Mouse (Mus musculus) lung, postnatal 0 days (tissue): ENCODE results near the gene Sumo2. TPM values are rescaled to one million over a fixed set of nuclear protein-coding genes. Genes with fewer than 3 reads are reported as not detected.
A peak's percentile ranks its signal among the peaks of the same experiment; 100 is the strongest.
"Not testable (repeated sequence)": the region's sequence is repeated elsewhere in the genome, so short reads cannot be mapped to it uniquely, and the experiment has no call there.

Experiments
- ATAC-seq: fragments of 200-750 bp; cut with Nextera tagmentation; 2 replicates; pipeline ENCODE4 v1.8.0; 2017; ENCODE audit warnings: moderate library complexity
- DNase-seq: peaks from one replicate; pipeline ENCODE4 v3.0.0-alpha.2; 2016; ENCODE audit warnings: low spot score
- H3K27ac ChIP-seq: fragments of 300-500 bp; sonication (generic); 2 replicates; pipeline ENCODE4 v1.5.1; 2014; ENCODE audit warnings: antibody characterized with exemption, mild to moderate bottlenecking, low read length, mixed read lengths
- H3K27me3 ChIP-seq: fragments of 300-500 bp; sonication (generic); replicated peaks from 2 replicates; pipeline ENCODE4 v1.6.1; 2014; ENCODE audit warnings: low read length, mixed read lengths; ENCODE audit not compliant: insufficient read depth
- H3K36me3 ChIP-seq: fragments of 300-500 bp; sonication (generic); 2 replicates; pipeline ENCODE4 v1.6.1; 2014; ENCODE audit warnings: low read length, mixed read lengths; ENCODE audit not compliant: insufficient read depth
- H3K4me1 ChIP-seq: fragments of 300-500 bp; sonication (generic); 2 replicates; pipeline ENCODE4 v1.6.1; 2014; ENCODE audit warnings: antibody characterized with exemption, low read depth, low read length, mixed read lengths; ENCODE audit not compliant: insufficient read depth
- H3K4me2 ChIP-seq: fragments of 300-500 bp; sonication (generic); replicated peaks from 2 replicates; pipeline ENCODE4 v1.6.1; 2014; ENCODE audit warnings: low read depth, mild to moderate bottlenecking, low read length, moderate library complexity, mixed read lengths
- H3K4me3 ChIP-seq: fragments of 300-500 bp; sonication (generic); 2 replicates; pipeline ENCODE4 v1.5.1; 2014; ENCODE audit warnings: low read depth, low read length
- H3K9ac ChIP-seq: fragments of 300-500 bp; sonication (generic); replicated peaks from 2 replicates; pipeline ENCODE4 v1.6.1; 2014; ENCODE audit warnings: low read depth, mild to moderate bottlenecking
- H3K9me3 ChIP-seq: fragments of 300-500 bp; sonication (generic); 2 replicates; pipeline ENCODE4 v1.6.1; 2016; ENCODE audit warnings: low read length, mixed read lengths
- CTCF ChIP-seq: IDR thresholded peaks from 2 replicates; pipeline ENCODE4 v1.5.1; 2016; ENCODE audit warnings: antibody characterized with exemption, mild to moderate bottlenecking
- EP300 ChIP-seq: IDR thresholded peaks from 2 replicates; pipeline ENCODE4 v1.6.1; 2016; ENCODE audit warnings: antibody characterized with exemption, mild to moderate bottlenecking, control low read depth
- WGBS: fragments of 180-500 bp; shearing (Covaris S2); extraction: QIAGEN DNeasy Blood & Tissue Kit; methylation state at CpG from one replicate; pipeline ENCODE4 v1.1.7; 2014; 5-methylcytosine and 5-hydroxymethylcytosine counted together
- polyA plus RNA-seq: library from polyadenylated mRNA; unstranded; fragments of >200 nt; fragmentation: Nextera tagmentation; extraction: Ambion mirVana; gene quantifications from 2 replicates; pipeline ENCODE4 v1.2.1, GENCODE M21; 2015

The Sumo2 gene
- polyA plus RNA-seq, 1 experiment from 2014 or later: 546 TPM

DNA sequence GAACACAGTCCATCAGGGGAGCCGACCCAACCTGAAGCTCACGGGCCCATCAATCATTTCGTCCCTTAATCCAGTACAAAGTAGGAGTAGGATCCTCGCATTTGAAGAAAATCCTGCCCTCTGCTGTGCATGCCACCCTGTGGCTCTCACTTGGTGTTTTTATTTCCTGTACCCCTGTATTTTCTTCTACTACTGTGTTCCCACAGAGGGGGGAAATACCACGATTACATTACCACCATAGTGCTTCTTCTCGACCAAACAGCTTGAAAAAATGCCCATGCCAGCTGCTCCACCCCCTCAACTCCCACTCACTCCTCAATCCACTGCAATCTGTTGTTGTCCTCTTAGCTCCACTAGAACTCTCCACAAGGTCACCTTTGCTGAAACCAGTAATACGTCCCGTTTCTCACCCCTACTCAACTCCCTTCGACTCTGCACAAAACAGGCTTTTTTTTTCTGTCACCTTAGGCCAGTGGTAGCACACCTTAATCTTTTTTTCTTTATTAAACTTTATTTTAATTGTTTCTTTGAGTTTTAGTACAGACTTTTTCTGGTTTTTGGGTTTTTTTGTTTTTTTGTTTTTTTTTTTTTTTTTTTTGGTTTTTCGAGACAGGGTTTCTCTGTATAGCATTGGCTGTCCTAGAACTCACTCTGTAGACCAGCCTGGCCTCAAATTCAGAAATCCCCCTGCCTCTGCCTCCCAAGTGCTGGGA lies 936 bp upstream of the Sumo2 start:
- peak; percentile 23; the same call in 1 of the 2 replicates for TF ChIP-seq CTCF
- TF ChIP-seq EP300: no peak
- peak overlapping the region; percentile 99 for H3K27ac ChIP-seq
- 76% methylated on average over 10 of the region's 10 CpGs for WGBS
- no peaks in the 10 kb centered on the region for H3K27me3 ChIP-seq
- no peaks in the 10 kb centered on the region for H3K36me3 ChIP-seq
- H3K9me3 ChIP-seq: no peaks in the 10 kb centered on the region
- H3K9ac ChIP-seq: 0 out of 2 replicates have a peak overlapping the region, but pooled peaks have one; percentile 13
- H3K4me2 ChIP-seq: peak overlapping the region; percentile 44
- no peak overlapping the region for H3K4me3 ChIP-seq
- DNase-seq (no peak), ATAC-seq (no peak)
- H3K4me1 ChIP-seq: 0 out of 2 replicates have a peak, but pooled peaks cover 2% of the 10 kb centered on the region

DNA sequence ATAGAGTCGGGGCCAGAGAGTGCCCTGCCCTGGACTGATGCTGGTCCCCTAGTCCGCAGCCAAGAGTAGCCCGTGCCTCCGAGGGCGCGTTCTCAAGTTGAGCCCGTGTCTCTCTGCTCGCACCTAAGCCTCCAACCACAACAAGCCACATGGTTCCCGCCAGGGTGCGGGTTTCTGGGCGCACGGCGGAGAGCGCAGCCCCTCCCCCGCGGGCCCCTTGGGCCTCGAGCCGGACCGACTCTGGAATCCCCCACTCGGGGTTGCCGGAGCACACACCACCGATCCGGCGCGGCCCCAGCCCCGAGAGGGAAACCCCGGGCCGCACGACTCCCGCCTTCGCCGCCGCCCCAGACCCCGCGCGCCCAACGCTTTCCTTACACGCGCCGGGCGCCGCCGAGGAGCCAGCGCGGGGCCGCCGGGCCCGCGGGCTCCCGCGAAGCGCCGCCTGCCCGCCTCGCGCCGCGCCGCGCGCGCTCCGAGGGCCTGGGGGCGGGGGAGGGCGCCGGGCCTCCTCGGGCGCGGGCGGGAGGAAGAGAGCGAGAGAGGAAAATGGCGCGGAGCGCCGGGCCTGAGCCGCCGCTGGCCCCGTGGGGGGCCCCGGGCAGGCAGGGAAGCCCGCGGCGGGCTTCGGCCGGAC lies 557 bp downstream of the Sumo2 start:
- WGBS: under 1% methylated on average over 65 of the region's 84 CpGs
- no peak for TF ChIP-seq EP300
- peak; percentile 14 for TF ChIP-seq CTCF
- Histone ChIP-seq H3K9ac (peak overlapping the region; percentile 88), H3K27ac (peak overlapping the region; percentile 99), H3K4me3 (peak overlapping the region; percentile 87), H3K36me3 (no peaks in the 10 kb centered on the region), H3K9me3 (no peaks in the 10 kb centered on the region), H3K27me3 (no peaks in the 10 kb centered on the region), H3K4me1 (0 out of 2 replicates have a peak, but pooled peaks cover 2% of the 10 kb centered on the region), H3K4me2 (peak overlapping the region; percentile 81)
- ATAC-seq (peak; percentile 80), DNase-seq (peak; percentile 85)

DNA sequence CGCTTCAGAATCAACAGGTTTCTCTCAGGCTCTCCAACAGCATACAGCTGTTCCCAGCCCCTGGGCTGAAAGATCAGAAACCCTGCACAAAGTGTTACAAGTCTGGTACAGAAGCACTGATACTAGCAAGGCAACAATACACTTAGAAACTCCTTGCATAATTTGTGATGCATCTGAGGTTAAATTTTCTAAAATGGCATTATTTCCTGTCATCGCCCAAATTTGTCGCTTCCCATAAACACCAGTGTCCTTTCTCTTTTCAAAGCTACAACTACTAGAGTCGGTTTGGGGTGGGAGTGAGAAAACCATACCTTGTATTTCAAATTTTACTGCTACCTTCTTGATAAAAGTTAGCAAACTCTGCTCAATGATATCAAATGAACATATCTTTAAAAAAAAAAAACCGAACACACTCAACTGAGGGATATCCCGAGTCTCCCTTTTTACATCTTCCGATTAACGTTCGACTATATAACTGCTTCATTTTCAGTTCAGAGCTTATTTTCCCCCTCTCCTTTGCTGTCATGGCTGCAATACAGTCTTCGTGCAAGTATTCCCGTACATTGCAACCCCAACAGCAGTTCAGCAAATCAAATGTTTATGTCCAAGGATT lies 1.2 kb downstream of the Sumo2 start:
- no peak for DNase-seq
- peak overlapping the region; percentile 87 for H3K4me3 ChIP-seq
- TF ChIP-seq CTCF: no peak
- no peak for TF ChIP-seq EP300
- peak overlapping the region; percentile 99 for H3K27ac ChIP-seq
- under 1% methylated on average over 11 of the region's 11 CpGs for WGBS
- H3K4me1 ChIP-seq: 0 out of 2 replicates have a peak, but pooled peaks cover 2% of the 10 kb centered on the region
- H3K27me3 ChIP-seq: no peaks in the 10 kb centered on the region
- no peaks in the 10 kb centered on the region for H3K9me3 ChIP-seq
- no peaks in the 10 kb centered on the region for H3K36me3 ChIP-seq
- peak overlapping the region; percentile 88 for H3K9ac ChIP-seq
- peak overlapping the region; percentile 81 for H3K4me2 ChIP-seq
- no peak for ATAC-seq

DNA sequence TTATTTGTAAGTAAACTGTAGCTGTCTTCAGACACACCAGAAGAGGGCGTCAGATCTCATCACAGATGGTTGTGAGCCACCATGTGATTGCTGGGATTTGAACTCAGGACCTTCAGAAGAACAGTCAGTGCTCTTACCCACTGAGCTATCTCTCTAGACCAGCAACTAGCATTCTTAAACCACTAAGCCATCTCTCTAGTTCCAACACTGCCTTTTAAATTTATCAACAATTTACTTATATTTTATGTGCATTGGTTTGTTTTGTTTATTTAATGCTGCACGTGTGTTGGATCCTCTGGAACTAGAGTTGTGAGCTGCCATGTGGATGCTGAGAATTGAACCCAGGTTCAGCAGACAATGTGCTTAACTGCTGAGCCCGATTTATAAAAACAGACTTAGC lies 9.6 kb downstream of the Sumo2 start:
- DNase-seq, H3K27ac ChIP-seq, H3K27me3 ChIP-seq, H3K4me1 ChIP-seq, H3K4me3 ChIP-seq, ATAC-seq, H3K4me2 ChIP-seq, H3K9me3 ChIP-seq, H3K9ac ChIP-seq: not testable (repeated sequence)
- WGBS: 76% methylated on average over 3 of the region's 3 CpGs
- H3K36me3 ChIP-seq: peaks cover 11% of the 10 kb centered on the region; the same call in 1 of the 2 replicates

DNA sequence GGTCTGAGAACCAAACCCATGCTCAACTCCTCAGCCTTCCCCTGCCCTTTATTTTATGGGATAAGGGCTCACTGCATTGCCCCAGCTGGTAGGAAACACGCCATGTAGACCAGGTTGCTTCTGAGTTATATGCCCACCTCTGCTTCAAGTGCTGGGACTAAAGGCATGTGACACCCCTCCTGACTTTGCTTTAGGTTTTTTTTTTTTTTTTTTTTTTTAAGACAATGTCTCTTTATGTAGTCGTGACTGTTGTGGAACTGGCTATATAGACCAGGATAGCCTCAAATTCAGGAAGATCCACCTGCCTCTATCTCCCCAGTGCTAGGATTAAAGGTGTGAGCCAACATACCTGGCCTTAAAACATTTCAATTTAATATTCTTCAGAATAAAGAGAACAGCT lies 13.4 kb downstream of the Sumo2 start:
- Histone ChIP-seq H3K9me3 (no peaks in the 10 kb centered on the region), H3K4me3 (no peak overlapping the region), H3K27ac (no peak overlapping the region), H3K4me2 (no peak overlapping the region), H3K9ac (no peak overlapping the region), H3K27me3 (no peaks in the 10 kb centered on the region), H3K36me3 (peaks cover 15% of the 10 kb centered on the region), H3K4me1 (no peaks in the 10 kb centered on the region)
- no peak for DNase-seq
- TF ChIP-seq CTCF (no peak), EP300 (no peak)
- 65% methylated on average over 2 of the region's 2 CpGs for WGBS
- ATAC-seq: no peak

DNA sequence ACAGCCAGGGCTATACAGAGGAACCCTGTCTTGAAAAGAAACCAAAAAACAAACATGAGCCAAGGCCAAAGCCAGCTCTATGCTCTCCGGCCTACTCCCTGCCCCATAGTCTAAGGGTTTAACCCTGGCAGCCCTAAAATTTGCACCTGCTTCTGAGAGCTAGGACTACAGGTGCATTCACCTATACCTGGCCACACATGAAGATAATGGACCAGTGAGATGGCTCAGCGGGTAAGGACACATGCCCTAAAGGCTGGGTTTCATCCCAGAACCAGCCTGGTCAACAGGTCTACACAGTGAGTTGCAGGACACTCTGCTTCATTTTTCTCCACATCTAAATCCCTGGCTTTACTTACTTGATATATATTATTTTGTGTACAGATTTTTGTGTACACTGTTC lies 13.8 kb downstream of the Sumo2 start:
- H3K27ac ChIP-seq: no peak overlapping the region
- no peak overlapping the region for H3K4me2 ChIP-seq
- TF ChIP-seq EP300 (no peak), CTCF (no peak)
- no peak overlapping the region for H3K9ac ChIP-seq
- no peaks in the 10 kb centered on the region for H3K27me3 ChIP-seq
- ATAC-seq: no peak
- H3K36me3 ChIP-seq: peaks cover 14% of the 10 kb centered on the region
- 83% methylated on average over 2 of the region's 2 CpGs for WGBS
- no peak for DNase-seq
- no peaks in the 10 kb centered on the region for H3K9me3 ChIP-seq
- no peaks in the 10 kb centered on the region for H3K4me1 ChIP-seq
- H3K4me3 ChIP-seq: no peak overlapping the region
